Mouse (Mus musculus) bone marrow macrophage, adult 2 months (primary cell): Measurements from ENCODE around the gene Gas2l1.

ENCODE experiments used
- CTCF ChIP-seq: IDR thresholded peaks from 2 replicates; pipeline ENCODE4 v1.5.1; 2012; ENCODE audit warnings: low read depth, mild to moderate bottlenecking, low read length, moderate library complexity
- POLR2A ChIP-seq: IDR thresholded peaks from 2 replicates; pipeline ENCODE4 v1.6.1; 2012; ENCODE audit warnings: mild to moderate bottlenecking, low read depth, low read length, borderline replicate concordance

DNA sequence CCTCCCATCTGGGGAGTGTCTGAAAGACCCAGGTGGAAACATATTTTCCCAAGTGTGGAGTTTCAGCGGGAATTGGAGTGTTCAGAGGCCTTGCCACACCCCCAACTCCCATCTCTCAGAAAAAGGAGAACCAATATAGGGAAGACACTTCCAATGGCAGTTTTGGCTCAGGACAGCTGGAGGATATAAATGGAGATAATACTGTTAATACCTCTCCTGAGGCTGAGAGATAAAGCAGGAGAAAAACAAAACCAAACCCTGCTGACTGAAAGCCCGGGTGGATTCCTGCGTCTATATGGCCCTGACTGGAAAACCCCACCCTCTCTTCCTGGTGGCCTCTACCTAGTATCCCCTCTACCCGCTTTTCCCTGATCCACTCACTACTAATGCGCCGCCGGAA, 37.3 kb upstream of the Gas2l1 start:
- TF ChIP-seq POLR2A: no peak
- TF ChIP-seq CTCF: no peak
